33 mouse cellular contexts compared by ENCODE assay signal in genomic region chr6:71258562-71258961, GRCm38 (mm10). TPM values are rescaled to one million over a fixed set of nuclear protein-coding genes. Genes with fewer than 3 reads are reported as not detected.
A peak's percentile ranks its signal among the peaks of the same experiment; 100 is the strongest.
DNase-seq lines count a peak whose midpoint lies in the region; ATAC-seq and TF ChIP-seq lines count a peak whose summit lies in the region.
"Had no signal": no experiment of that assay in that cellular context is flagged by ENCODE, and none has a peak within 500 bp of the region (broad histone marks: within the 10 kb centered on the region; RNA-seq: fewer than 3 reads in every experiment).

No protein-coding gene starts in this region.

- H3K9ac ChIP-seq in heart, embryonic 12.5 days, result no peak overlapping the region
- H3K9ac ChIP-seq in MEL (ENCODE audit: control insufficient read depth, low read depth, low read length, poor library complexity, severe bottlenecking), result no peak overlapping the region
- H3K9ac ChIP-seq in heart, postnatal 0 days (replicated peaks; ENCODE audit: low read depth, low read length), result no peak overlapping the region
- H3K9ac ChIP-seq: embryonic facial prominence, embryonic 15.5 days; forebrain, embryonic 13.5 days; hindbrain, embryonic 14.5 days; limb, embryonic 12.5 days; liver, embryonic 15.5 days; lung, embryonic 15.5 days; neural tube, embryonic 12.5 days had no signal

- TF ChIP-seq EP300 in MEL (IDR thresholded peaks at IDR 0.05; ENCODE audit: low read depth in 1 of 2, low read length in 2 of 2), result no peak
- TF ChIP-seq EP300 in heart, postnatal 0 days (IDR thresholded peaks at IDR 0.05; ENCODE audit: low read depth), result no peak

- H3K4me1 ChIP-seq in heart, embryonic 12.5 days (replicated peaks), result peaks cover 41% of the 10 kb centered on the region
- H3K4me1 ChIP-seq in MEL (ENCODE audit: control insufficient read depth in 1 of 2, insufficient read depth in 2 of 2, low read length in 2 of 2), result peaks cover 16 to 28% of the 10 kb centered on the region in 2 experiments
- peaks cover 21% of the 10 kb centered on the region for H3K4me1 ChIP-seq in heart, postnatal 0 days (ENCODE audit: control insufficient read depth, insufficient read depth)
- H3K4me1 ChIP-seq: embryonic facial prominence, embryonic 15.5 days; forebrain, embryonic 13.5 days; limb, embryonic 12.5 days; lung, embryonic 15.5 days; neural tube, embryonic 12.5 days had no signal

- peak overlapping the region; percentile 97 for H3K27ac ChIP-seq in gastrocnemius, adult 2 months
- no peak overlapping the region for H3K27ac ChIP-seq in heart, embryonic 12.5 days (ENCODE audit: poor library complexity, severe bottlenecking)
- no peak overlapping the region for H3K27ac ChIP-seq in MEL (ENCODE audit: control insufficient read depth, low read depth, low read length)
- 0 out of 2 replicates have a peak overlapping the region, but pooled peaks have one; percentile 95 for H3K27ac ChIP-seq in heart, postnatal 0 days (ENCODE audit: low read depth)
- H3K27ac ChIP-seq: embryonic facial prominence, embryonic 10.5 days; embryonic facial prominence, embryonic 15.5 days; forebrain, embryonic 13.5 days; hindbrain, embryonic 14.5 days; left cerebral cortex, adult 2 months; limb, embryonic 12.5 days; liver, embryonic 15.5 days; lung, embryonic 15.5 days; neural tube, embryonic 12.5 days had no signal

- no peak for TF ChIP-seq CTCF in gastrocnemius, adult 2 months (IDR thresholded peaks at IDR 0.05)
- TF ChIP-seq CTCF in MEL (IDR thresholded peaks at IDR 0.05 in 2 of 3, conservative IDR thresholded peaks at IDR 0.05 in 1 of 3; ENCODE audit: control insufficient read depth in 1 of 3, insufficient read depth in 1 of 3, low read depth in 2 of 3, low read length in 3 of 3, poor library complexity in 1 of 3, severe bottlenecking in 1 of 3), result no peak
- no peak for TF ChIP-seq CTCF in heart, postnatal 0 days (IDR thresholded peaks at IDR 0.05; ENCODE audit: low read depth)

- H3K4me3 ChIP-seq in gastrocnemius, adult 2 months, result peak overlapping the region; percentile 80
- no peak overlapping the region for H3K4me3 ChIP-seq in heart, embryonic 12.5 days
- H3K4me3 ChIP-seq in MEL (ENCODE audit: control insufficient read depth in 1 of 2, insufficient read depth in 1 of 2, low read depth in 2 of 2, low read length in 2 of 2), result no peak overlapping the region
- H3K4me3 ChIP-seq in heart, postnatal 0 days (ENCODE audit: low read depth, low read length), result no peak overlapping the region
- H3K4me3 ChIP-seq: embryonic facial prominence, embryonic 10.5 days; embryonic facial prominence, embryonic 15.5 days; forebrain, embryonic 13.5 days; left cerebral cortex, adult 2 months; limb, embryonic 12.5 days; liver, embryonic 15.5 days; lung, embryonic 15.5 days; neural tube, embryonic 12.5 days had no signal

- H3K27me3 ChIP-seq in heart, embryonic 12.5 days (replicated peaks), result no peaks in the 10 kb centered on the region
- H3K27me3 ChIP-seq in MEL (ENCODE audit: control insufficient read depth in 1 of 2, insufficient read depth in 2 of 2, low read length in 2 of 2), result no peaks in the 10 kb centered on the region
- no peaks in the 10 kb centered on the region for H3K27me3 ChIP-seq in heart, postnatal 0 days (ENCODE audit: control insufficient read depth, insufficient read depth, low read length)
- H3K27me3 ChIP-seq: embryonic facial prominence, embryonic 15.5 days; forebrain, embryonic 13.5 days; limb, embryonic 12.5 days; liver, embryonic 15.5 days; lung, embryonic 15.5 days; neural tube, embryonic 12.5 days had no signal

- intact Hi-C loops in gastrocnemius, adult 2 months (cut with DNase I), result no loop called here
- intact Hi-C loops in heart, postnatal 14 days (cut with DNase I), result no loop called here

- no peak for DNase-seq in gastrocnemius, adult 2 months
- DNase-seq in gastrocnemius, adult 18-20 months (ENCODE audit: low spot score), result no peak
- DNase-seq in heart, postnatal 14 days, result no peak
- DNase-seq in MEL (ENCODE audit: low read depth, low spot score), result peak; percentile 62
- no peak for DNase-seq in heart, postnatal 0 days (ENCODE audit: low spot score)
- no peak for DNase-seq in adrenal gland, postnatal 4 days (ENCODE audit: low spot score in 2 of 2)
- DNase-seq in lung, adult 18-20 months, result no peak
- DNase-seq: adrenal gland, postnatal 36 days; cerebellum, adult 8-10 months; cerebellum, postnatal 25 days; gastrocnemius, postnatal 36 days; kidney, adult 9 months; kidney, postnatal 10 days; layer of hippocampus, adult 9-11 months; right cerebral cortex, postnatal 4 days had no signal

- peaks cover 27% of the 10 kb centered on the region for H3K36me3 ChIP-seq in heart, embryonic 12.5 days
- H3K36me3 ChIP-seq in MEL (ENCODE audit: control insufficient read depth in 1 of 2, insufficient read depth in 2 of 2, low read length in 2 of 2), result peaks cover 0 to 23% of the 10 kb centered on the region in 2 experiments; a peak in 2 of 4 replicates
- peaks cover 6% of the 10 kb centered on the region; the same call in 1 of the 2 replicates for H3K36me3 ChIP-seq in heart, postnatal 0 days (replicated peaks; ENCODE audit: control insufficient read depth, insufficient read depth, low read length)
- H3K36me3 ChIP-seq: embryonic facial prominence, embryonic 10.5 days; embryonic facial prominence, embryonic 15.5 days; limb, embryonic 12.5 days; liver, embryonic 15.5 days; lung, embryonic 15.5 days; neural tube, embryonic 12.5 days had no signal

- 48% methylated on average over 2 of the region's 2 CpGs for WGBS in heart, embryonic 12.5 days
- WGBS in heart, postnatal 0 days, result 33% methylated on average over 2 of the region's 2 CpGs

- no peaks in the 10 kb centered on the region for H3K9me3 ChIP-seq in heart, embryonic 12.5 days (replicated peaks)
- no peaks in the 10 kb centered on the region for H3K9me3 ChIP-seq in MEL (replicated peaks; ENCODE audit: insufficient read depth, low read length)
- H3K9me3 ChIP-seq in heart, postnatal 0 days (replicated peaks; ENCODE audit: control insufficient read depth, low read length), result no peaks in the 10 kb centered on the region
- H3K9me3 ChIP-seq: embryonic facial prominence, embryonic 10.5 days; embryonic facial prominence, embryonic 15.5 days; forebrain, embryonic 13.5 days; limb, embryonic 12.5 days; liver, embryonic 15.5 days; lung, embryonic 15.5 days; neural tube, embryonic 12.5 days had no signal

- no peaks in the 10 kb centered on the region for H3K79me2 ChIP-seq in MEL (ENCODE audit: control insufficient read depth, insufficient read depth, low read length, poor library complexity)

- no peak for TF ChIP-seq RAD21 in MEL (IDR thresholded peaks at IDR 0.05; ENCODE audit: low read depth, low read length)

- no peak for TF ChIP-seq POLR2A in MEL (IDR thresholded peaks at IDR 0.05; ENCODE audit: control insufficient read depth in 1 of 2, insufficient read depth in 1 of 2, low read depth in 1 of 2, low read length in 2 of 2, poor library complexity in 1 of 2)

- no peak for ATAC-seq in heart, embryonic 12.5 days (ENCODE audit: insufficient number of reproducible peaks, low FRiP score)
- no peak for ATAC-seq in heart, postnatal 0 days (ENCODE audit: insufficient read depth, low read depth)
- ATAC-seq: forebrain, embryonic 13.5 days; intestine, postnatal 0 days; midbrain, embryonic 16.5 days had no signal

- peak overlapping the region; percentile 67 for H3K4me2 ChIP-seq in heart, embryonic 12.5 days
- peak overlapping the region; percentile 67; the same call in 1 of the 2 replicates for H3K4me2 ChIP-seq in heart, postnatal 0 days (ENCODE audit: low read depth, low read length)
- H3K4me2 ChIP-seq: embryonic facial prominence, embryonic 15.5 days; forebrain, embryonic 13.5 days; hindbrain, embryonic 14.5 days; liver, embryonic 15.5 days; lung, embryonic 15.5 days; midbrain, embryonic 11.5 days; neural tube, embryonic 12.5 days had no signal

TF ChIP-seq in MEL, 35 proteins besides CTCF, POLR2A, EP300 and RAD21 (continues in another document):
- TF ChIP-seq ETS1 (IDR thresholded peaks at IDR 0.05; ENCODE audit: low read depth, low read length), result no peak
- TF ChIP-seq ZNF384 (IDR thresholded peaks at IDR 0.05; ENCODE audit: low read depth, low read length), result no peak
- no peak for TF ChIP-seq E2F4 (IDR thresholded peaks at IDR 0.05; ENCODE audit: borderline replicate concordance, low read depth, low read length)
- TF ChIP-seq KAT2A (conservative IDR thresholded peaks at IDR 0.05; ENCODE audit: low read depth, low read length), result no peak
- no peak for TF ChIP-seq NRF1 (IDR thresholded peaks at IDR 0.05; ENCODE audit: insufficient read depth, low read depth, low read length, poor library complexity, severe bottlenecking)
- no peak for TF ChIP-seq TAL1 (IDR thresholded peaks at IDR 0.05; ENCODE audit: low read length)
- no peak for TF ChIP-seq CHD2 (IDR thresholded peaks at IDR 0.05; ENCODE audit: low read length)
- TF ChIP-seq POLR2AphosphoS2 (IDR thresholded peaks at IDR 0.05; ENCODE audit: low read length), result no peak
- no peak for TF ChIP-seq SIN3A (IDR thresholded peaks at IDR 0.05; ENCODE audit: low read length)
- no peak for TF ChIP-seq JUND (IDR thresholded peaks at IDR 0.05; ENCODE audit: low read depth, low read length)
- TF ChIP-seq MAZ (IDR thresholded peaks at IDR 0.05; ENCODE audit: low read depth, low read length), result no peak
- TF ChIP-seq ELF1 (IDR thresholded peaks at IDR 0.05; ENCODE audit: low read depth, low read length), result no peak

RNA-seq across cellular contexts. Expression of gene Krcc1, which starts 12.9 kb away (rescaled TPM):
- total RNA-seq in gastrocnemius, adult 2 months (2021), result 10 to 100 TPM; 23.7 to 33.6 TPM
- 10 to 100 TPM; 26.4 to 36.1 TPM for total RNA-seq in gastrocnemius, adult 18-20 months (2021)
- 54.6 and 59.1 TPM in 2 replicates for polyA plus RNA-seq in heart, embryonic 12.5 days (2016; fragmentation: Nextera tagmentation; extraction: Ambion mirVana)
- total RNA-seq in heart, postnatal 14 days (2021), result 10 to 100 TPM; 46.1 to 49.5 TPM
- 19.3 and 25.8 TPM in 2 replicates for total RNA-seq in MEL (2012; rRNA removed)
- polyA plus RNA-seq in MEL (2012; ENCODE audit: insufficient read depth in 1 of 2, insufficient read length in 2 of 2, low read depth in 1 of 2, low replicate concordance in 2 of 2, missing spikeins in 1 of 2), result 10 to 100 TPM in 1 of 2 experiments, not detected in 1; 31.6 TPM
- 47.8 and 51.7 TPM in 2 replicates for total RNA-seq in heart, postnatal 0 days (2014; rRNA removed; ENCODE audit: low replicate concordance)
- 82.5 and 83.7 TPM in 2 replicates for polyA plus RNA-seq in heart, postnatal 0 days (2015; fragmentation: Nextera tagmentation; extraction: Ambion mirVana)
- total RNA-seq in adrenal gland, postnatal 4 days (2021), result 10 to 100 TPM; 48.8 to 55.4 TPM

RNA-seq across cellular contexts. Expression of gene Fabp1, which starts 58.9 kb away (rescaled TPM):
- total RNA-seq in gastrocnemius, adult 2 months (2021), result not detected
- total RNA-seq in gastrocnemius, adult 18-20 months (2021), result 1 to 10 TPM in 1 of 2 experiments, not detected in 1; 2.6 TPM
- polyA plus RNA-seq in heart, embryonic 12.5 days (2016; fragmentation: Nextera tagmentation; extraction: Ambion mirVana), result 0.50 and 1.0 TPM in 2 replicates
- not detected for total RNA-seq in heart, postnatal 14 days (2021)
- total RNA-seq in MEL (2012; rRNA removed), result not detected in 2 replicates
- polyA plus RNA-seq in MEL (2012; ENCODE audit: insufficient read depth in 1 of 2, insufficient read length in 2 of 2, low read depth in 1 of 2, low replicate concordance in 2 of 2, missing spikeins in 1 of 2), result not detected
- total RNA-seq in heart, postnatal 0 days (2014; rRNA removed; ENCODE audit: low replicate concordance), result not detected in 2 replicates
- 0.23 and 0.83 TPM in 2 replicates for polyA plus RNA-seq in heart, postnatal 0 days (2015; fragmentation: Nextera tagmentation; extraction: Ambion mirVana)
- total RNA-seq in adrenal gland, postnatal 4 days (2021), result 100 to 1,000 TPM in 1 of 2 experiments, 1 to 10 TPM in 1; 7.4 to 190 TPM
- total RNA-seq: adrenal gland, adult 18-20 months; gastrocnemius, postnatal 36 days; hematopoietic stem cell, adult 5-6 weeks; left cerebral cortex, adult 2 months; left cerebral cortex, postnatal 25 days; megakaryocyte progenitor cell, adult 5-6 weeks had no signal
- polyA plus RNA-seq: C2C12; embryonic facial prominence, embryonic 10.5 days; forebrain, embryonic 13.5 days; hindbrain, embryonic 14.5 days; limb, embryonic 12.5 days; midbrain, embryonic 11.5 days; midbrain, embryonic 16.5 days; neural tube, embryonic 12.5 days had no signal

Comparison
In these comparisons a context has a peak if more than half of its experiments do, and no peak if none do; other contexts are left out.
1. H3K27ac ChIP-seq: peak in gastrocnemius, adult 2 months (single experiment) and heart, postnatal 0 days (single experiment); none in heart, embryonic 12.5 days (single experiment) and MEL (single experiment).